Mouse (Mus musculus): ENCODE results near the gene Sumo1. TPM values are rescaled to one million over a fixed set of nuclear protein-coding genes. Genes with fewer than 3 reads are reported as not detected.

Sumo1 gene
- total and polyA plus RNA-seq, 3 experiments = 19.5 to 61.4 (median 57.2) TPM

DNA sequence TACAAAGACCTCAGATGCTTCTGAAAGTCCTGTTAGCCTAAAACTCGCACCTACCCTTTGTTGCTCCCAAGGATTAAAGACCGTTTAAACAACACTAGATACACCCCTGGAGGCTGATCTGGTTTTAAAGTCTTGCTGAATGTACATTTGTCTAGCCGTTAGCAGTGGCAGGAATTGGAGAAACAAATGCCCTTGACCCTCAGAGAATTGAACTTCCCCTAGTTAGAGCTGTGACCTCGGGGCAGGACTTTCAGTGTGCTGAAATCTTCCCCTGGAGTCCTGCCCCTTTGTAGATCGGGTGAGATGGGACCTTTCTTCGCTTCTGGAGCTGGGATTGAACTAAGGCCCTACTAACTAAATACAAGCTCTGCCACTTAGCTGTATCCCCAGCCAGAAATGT lies 41.4 kb downstream of the Sumo1 start:
- TF ChIP-seq EP300 (IDR thresholded peaks at IDR 0.05; ENCODE audit: insufficient read depth, low read depth, low read length) (no peak), CTCF (IDR thresholded peaks at IDR 0.05) (no peak), POLR2A (IDR thresholded peaks at IDR 0.05; ENCODE audit: insufficient read depth, low read depth, low read length) (no peak)
- Histone ChIP-seq H3K9ac (ENCODE audit: low read depth, low read length) (no peak overlapping the region), H3K4me3 (no peak overlapping the region), H3K4me1 (ENCODE audit: control insufficient read depth, insufficient read depth, low read length) (no peaks in the 10 kb centered on the region), H3K36me3 (ENCODE audit: control insufficient read depth, insufficient read depth, low read length) (no peaks in the 10 kb centered on the region), H3K27ac (no peak overlapping the region), H3K79me2 (replicated peaks; ENCODE audit: control insufficient read depth, insufficient read depth, low read length) (no peaks in the 10 kb centered on the region), H3K27me3 (ENCODE audit: control insufficient read depth, insufficient read depth, low read length) (no peaks in the 10 kb centered on the region)
- intact Hi-C loops (cut with DNase I) = no loop called here
- WGBS = 56% methylated on average over 6 of the region's 6 CpGs
- no peak for DNase-seq

DNA sequence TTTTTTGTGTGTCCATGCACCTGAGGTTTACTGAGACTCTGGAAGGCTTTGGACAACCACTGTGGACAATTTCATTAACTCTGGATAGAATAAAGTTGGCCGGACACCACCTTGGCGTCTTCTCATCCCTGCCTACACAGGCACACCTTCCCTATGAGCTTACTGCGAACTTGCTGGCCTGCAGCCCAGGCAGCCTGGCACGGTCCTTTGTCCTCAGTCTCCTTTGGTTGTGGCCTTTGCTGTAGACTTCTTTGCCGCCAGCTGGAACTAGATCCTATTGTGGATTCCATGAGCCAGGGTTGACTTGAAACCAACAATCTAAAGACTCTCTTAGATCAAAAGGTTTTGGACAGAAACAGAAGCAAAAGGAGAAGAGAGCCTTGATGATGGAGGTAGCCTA lies 45.2 kb downstream of the Sumo1 start:
- 51% methylated on average over 5 of the region's 5 CpGs for WGBS
- DNase-seq = peak; percentile 54 to 67
- H3K27me3 ChIP-seq (ENCODE audit: control insufficient read depth, insufficient read depth, low read length) = no peaks in the 10 kb centered on the region
- H3K27ac ChIP-seq = no peak overlapping the region
- H3K4me3 ChIP-seq = no peak overlapping the region
- H3K36me3 ChIP-seq (ENCODE audit: control insufficient read depth, insufficient read depth, low read length) = no peaks in the 10 kb centered on the region
- H3K4me1 ChIP-seq (ENCODE audit: control insufficient read depth, insufficient read depth, low read length) = no peaks in the 10 kb centered on the region
- no peak for TF ChIP-seq POLR2A (IDR thresholded peaks at IDR 0.05; ENCODE audit: insufficient read depth, low read depth, low read length)
- no peak for TF ChIP-seq CTCF (IDR thresholded peaks at IDR 0.05)
- no peak for TF ChIP-seq EP300 (IDR thresholded peaks at IDR 0.05; ENCODE audit: insufficient read depth, low read depth, low read length)
- intact Hi-C loops (cut with DNase I) = no loop called here
- H3K9ac ChIP-seq (ENCODE audit: low read depth, low read length) = no peak overlapping the region
- H3K79me2 ChIP-seq (replicated peaks; ENCODE audit: control insufficient read depth, insufficient read depth, low read length) = no peaks in the 10 kb centered on the region

DNA sequence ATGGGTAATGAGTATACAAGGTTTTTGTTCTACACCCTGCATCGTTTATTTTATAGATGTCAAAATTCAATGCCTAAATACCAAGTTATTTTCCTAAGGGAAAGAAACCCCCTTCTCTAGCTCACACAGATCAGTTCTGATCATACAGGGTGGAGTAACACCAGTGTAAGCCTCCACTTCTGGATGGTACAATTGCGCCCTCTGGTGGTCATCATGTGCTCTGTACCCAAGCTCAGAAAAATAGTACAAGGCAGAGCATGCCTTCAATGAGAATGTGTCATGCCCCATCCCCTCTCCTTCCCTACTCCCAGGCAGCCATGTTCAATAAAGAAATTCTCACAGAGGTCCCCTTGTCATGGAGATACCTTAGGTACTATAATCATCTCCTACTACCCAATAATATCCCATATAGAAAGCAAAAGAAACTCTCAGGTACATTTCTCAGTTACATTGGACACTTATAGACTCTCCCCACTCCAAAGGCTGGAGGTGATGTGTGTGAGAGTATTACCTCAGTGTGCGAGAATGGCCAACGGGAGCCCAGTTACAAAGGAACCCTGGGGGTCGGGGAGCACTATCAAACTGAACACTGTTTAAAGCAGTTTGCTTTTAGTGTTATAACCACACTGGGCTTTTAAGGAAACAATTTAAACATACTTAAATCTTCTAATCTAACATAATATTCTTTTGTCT lies 47.2 kb downstream of the Sumo1 start:
- DNase-seq = peak; percentile 51 to 59
- H3K4me3 ChIP-seq = no peak overlapping the region
- H3K9ac ChIP-seq (ENCODE audit: low read depth, low read length) = no peak overlapping the region
- no peaks in the 10 kb centered on the region for H3K36me3 ChIP-seq (ENCODE audit: control insufficient read depth, insufficient read depth, low read length)
- no peak for TF ChIP-seq POLR2A (IDR thresholded peaks at IDR 0.05; ENCODE audit: insufficient read depth, low read depth, low read length)
- peak; percentile 97 for TF ChIP-seq CTCF (IDR thresholded peaks at IDR 0.05)
- peak; percentile 69; the same call in 1 of the 2 replicates for TF ChIP-seq EP300 (IDR thresholded peaks at IDR 0.05; ENCODE audit: insufficient read depth, low read depth, low read length)
- WGBS = 16% methylated on average over 5 of the region's 5 CpGs
- H3K4me1 ChIP-seq (ENCODE audit: control insufficient read depth, insufficient read depth, low read length) = no peaks in the 10 kb centered on the region
- intact Hi-C loops (cut with DNase I) = loop anchor here (1.0 to 2.0 kb wide), 3 partner anchors 41 to 377 kb away; no protein-coding TSS in a partner anchor
- no peak overlapping the region for H3K27ac ChIP-seq
- no peaks in the 10 kb centered on the region for H3K27me3 ChIP-seq (ENCODE audit: control insufficient read depth, insufficient read depth, low read length)
- no peaks in the 10 kb centered on the region for H3K79me2 ChIP-seq (replicated peaks; ENCODE audit: control insufficient read depth, insufficient read depth, low read length)

DNA sequence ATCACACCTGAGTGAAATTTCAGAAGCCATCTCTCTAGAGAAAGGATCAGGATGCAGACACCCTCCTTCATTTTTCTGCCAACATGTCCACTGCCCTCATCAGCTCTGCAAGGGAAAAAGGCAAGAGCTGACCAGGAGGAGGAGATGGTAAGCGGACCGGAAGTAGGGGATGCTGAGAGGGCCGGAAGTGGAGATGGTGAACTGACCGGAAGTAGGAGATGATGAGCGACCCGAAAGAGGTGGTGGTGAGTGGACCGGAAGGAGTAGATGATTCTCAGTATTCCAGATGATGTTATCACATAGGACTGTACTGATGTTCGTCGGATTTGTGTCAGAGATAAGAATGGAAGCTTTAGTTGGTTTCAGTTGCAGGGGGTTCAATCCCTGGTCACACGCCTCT lies 51.4 kb downstream of the Sumo1 start:
- WGBS = 71% methylated on average over 10 of the region's 10 CpGs
- intact Hi-C loops (cut with DNase I) = no loop called here

DNA sequence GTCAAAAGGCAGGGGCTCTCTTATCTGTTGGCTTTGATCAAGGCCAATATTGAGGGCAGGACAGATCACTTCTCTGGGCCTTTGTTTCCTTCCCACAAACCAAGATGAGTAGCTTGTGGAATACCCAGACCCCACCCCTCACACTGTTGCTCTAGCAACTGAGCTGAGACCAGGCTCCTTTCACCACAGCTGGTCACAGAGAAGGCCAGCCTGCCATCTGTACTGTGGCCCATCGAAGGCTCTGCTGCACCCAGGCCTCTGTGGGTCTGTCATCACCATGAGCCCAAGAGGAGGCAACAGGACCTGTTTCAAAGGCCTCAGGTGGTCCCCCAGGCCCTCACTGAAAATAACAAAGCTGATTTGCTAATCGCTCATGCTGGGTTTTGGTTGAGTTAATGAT lies 55.6 kb downstream of the Sumo1 start:
- no peak for DNase-seq
- Histone ChIP-seq H3K4me3 (no peak overlapping the region), H3K79me2 (replicated peaks; ENCODE audit: control insufficient read depth, insufficient read depth, low read length) (no peaks in the 10 kb centered on the region), H3K4me1 (ENCODE audit: control insufficient read depth, insufficient read depth, low read length) (no peaks in the 10 kb centered on the region), H3K9ac (ENCODE audit: low read depth, low read length) (no peak overlapping the region), H3K27me3 (ENCODE audit: control insufficient read depth, insufficient read depth, low read length) (no peaks in the 10 kb centered on the region), H3K27ac (no peak overlapping the region), H3K36me3 (ENCODE audit: control insufficient read depth, insufficient read depth, low read length) (no peaks in the 10 kb centered on the region)
- 83% methylated on average over 2 of the region's 2 CpGs for WGBS
- no peak for TF ChIP-seq EP300 (IDR thresholded peaks at IDR 0.05; ENCODE audit: insufficient read depth, low read depth, low read length)
- intact Hi-C loops (cut with DNase I) = no loop called here

More for the DNA sequence above, 51.4 kb downstream of the Sumo1 start:
- no peak overlapping the region for H3K9ac ChIP-seq (ENCODE audit: low read depth, low read length)
- no peaks in the 10 kb centered on the region for H3K27me3 ChIP-seq (ENCODE audit: control insufficient read depth, insufficient read depth, low read length)
- TF ChIP-seq EP300 (IDR thresholded peaks at IDR 0.05; ENCODE audit: insufficient read depth, low read depth, low read length) (no peak), POLR2A (IDR thresholded peaks at IDR 0.05; ENCODE audit: insufficient read depth, low read depth, low read length) (no peak), CTCF (IDR thresholded peaks at IDR 0.05) (no peak)
- DNase-seq = no peak
- no peak overlapping the region for H3K27ac ChIP-seq
- H3K36me3 ChIP-seq (ENCODE audit: control insufficient read depth, insufficient read depth, low read length) = no peaks in the 10 kb centered on the region
- H3K4me1 ChIP-seq (ENCODE audit: control insufficient read depth, insufficient read depth, low read length) = no peaks in the 10 kb centered on the region
- no peak overlapping the region for H3K4me3 ChIP-seq
- no peaks in the 10 kb centered on the region for H3K79me2 ChIP-seq (replicated peaks; ENCODE audit: control insufficient read depth, insufficient read depth, low read length)

DNA sequence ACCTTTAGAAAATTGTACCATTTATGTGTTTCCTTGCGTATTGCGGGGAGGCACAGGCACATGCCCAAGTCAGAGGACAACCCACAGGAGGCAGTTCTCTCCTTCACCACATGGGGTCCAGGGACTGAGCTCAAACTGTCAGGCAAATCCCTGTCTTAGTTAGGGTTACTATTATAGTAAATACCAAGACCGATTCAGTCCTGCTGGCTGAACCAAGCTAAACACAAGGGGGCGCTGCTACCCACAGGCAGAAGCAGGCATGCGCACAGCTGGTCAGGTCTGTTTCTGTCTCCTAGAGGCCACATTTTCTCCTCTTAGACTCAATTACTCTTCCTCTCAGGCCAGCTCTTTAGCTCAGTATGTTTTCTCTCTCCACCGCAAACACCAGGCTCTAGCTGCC lies 56.8 kb downstream of the Sumo1 start:
- Histone ChIP-seq H3K4me3 (no peak overlapping the region), H3K27ac (no peak overlapping the region), H3K79me2 (replicated peaks; ENCODE audit: control insufficient read depth, insufficient read depth, low read length) (no peaks in the 10 kb centered on the region), H3K36me3 (ENCODE audit: control insufficient read depth, insufficient read depth, low read length) (no peaks in the 10 kb centered on the region), H3K4me1 (ENCODE audit: control insufficient read depth, insufficient read depth, low read length) (no peaks in the 10 kb centered on the region), H3K27me3 (ENCODE audit: control insufficient read depth, insufficient read depth, low read length) (no peaks in the 10 kb centered on the region), H3K9ac (ENCODE audit: low read depth, low read length) (no peak overlapping the region)
- peak; percentile 61 for TF ChIP-seq CTCF (IDR thresholded peaks at IDR 0.05)
- TF ChIP-seq POLR2A (IDR thresholded peaks at IDR 0.05; ENCODE audit: insufficient read depth, low read depth, low read length) = no peak
- no peak for TF ChIP-seq EP300 (IDR thresholded peaks at IDR 0.05; ENCODE audit: insufficient read depth, low read depth, low read length)
- DNase-seq = peak in 1 of 2 experiments; percentile 48
- intact Hi-C loops (cut with DNase I) = no loop called here
- 51% methylated on average over 6 of the region's 6 CpGs for WGBS
